Mouse (Mus musculus) limb, embryonic 14.5 days (tissue): ENCODE measurements at regions not wholly inside any gene's neighbourhood (a gene's known extent, or its start where the extent isn't known, plus 50 kb on each side); places are given as distances from the start of the nearest gene placed in this dataset.

Experiments
- ATAC-seq: fragments of 200-750 bp; cut with Nextera tagmentation; 2 replicates; pipeline ENCODE4 v1.8.0; 2017; ENCODE audit warnings: low read depth, moderate number of reproducible peaks, moderate TSS enrichment; ENCODE audit not compliant: low FRiP score
- DNase-seq: peaks from one replicate; pipeline ENCODE4 v3.0.0-alpha.2; 2015; ENCODE audit warnings: low spot score
- H3K27ac ChIP-seq: fragments of 300-500 bp; sonication (generic); replicated peaks from 2 replicates; pipeline ENCODE4 v1.5.1; 2014; ENCODE audit warnings: low read depth, mild to moderate bottlenecking, low read length, moderate library complexity, mixed read lengths
- H3K27me3 ChIP-seq: fragments of 300-500 bp; sonication (generic); 2 replicates; pipeline ENCODE4 v1.6.1; 2014; ENCODE audit warnings: low read length, mixed read lengths; ENCODE audit not compliant: control insufficient read depth, insufficient read depth
- H3K36me3 ChIP-seq: fragments of 300-500 bp; sonication (generic); 2 replicates; pipeline ENCODE4 v1.6.1; 2014; ENCODE audit warnings: mild to moderate bottlenecking, low read length, moderate library complexity, mixed read lengths; ENCODE audit not compliant: control insufficient read depth, insufficient read depth
- H3K4me1 ChIP-seq: fragments of 300-500 bp; sonication (generic); 2 replicates; pipeline ENCODE4 v1.6.1; 2014; ENCODE audit warnings: antibody characterized with exemption, low read length, mixed read lengths; ENCODE audit not compliant: control insufficient read depth, insufficient read depth
- H3K4me2 ChIP-seq: fragments of 300-500 bp; sonication (generic); replicated peaks from 2 replicates; pipeline ENCODE4 v1.6.1; 2014; ENCODE audit warnings: low read depth, mild to moderate bottlenecking, low read length, moderate library complexity; ENCODE audit not compliant: severe bottlenecking
- H3K4me3 ChIP-seq: fragments of 300-500 bp; sonication (generic); replicated peaks from 2 replicates; pipeline ENCODE4 v1.5.1; 2014; ENCODE audit warnings: low read length
- H3K9ac ChIP-seq: fragments of 300-500 bp; sonication (generic); 2 replicates; pipeline ENCODE4 v1.6.1; 2014; ENCODE audit warnings: mild to moderate bottlenecking, low read depth, low read length, moderate library complexity; ENCODE audit not compliant: severe bottlenecking
- H3K9me3 ChIP-seq: fragments of 300-500 bp; sonication (generic); 2 replicates; pipeline ENCODE4 v1.6.1; 2016; ENCODE audit warnings: low read length; ENCODE audit not compliant: control insufficient read depth
- POLR2A ChIP-seq: fragments of 200-500 bp; IDR thresholded peaks from 2 replicates; pipeline ENCODE4 v1.8.0; 2012; ENCODE audit warnings: inconsistent platforms, mild to moderate bottlenecking, moderate library complexity, borderline replicate concordance; ENCODE audit not compliant: insufficient read depth, insufficient read length; ENCODE audit errors: extremely low read depth
- WGBS: fragments of 180-500 bp; shearing (Covaris S2); extraction: QIAGEN DNeasy Blood & Tissue Kit; methylation state at CpG from one replicate; pipeline ENCODE4 v1.1.7; 2014; 5-methylcytosine and 5-hydroxymethylcytosine counted together

GRCm38 (mm10) chr12:25757014-25757413 is 658.0 kb downstream of the Rnf144a start:
- ATAC-seq (no peak), DNase-seq (no peak)
- H3K4me1 ChIP-seq, result no peaks in the 10 kb centered on the region
- H3K4me3 ChIP-seq, result no peak overlapping the region
- TF ChIP-seq POLR2A, result no peak
- no peak overlapping the region for H3K4me2 ChIP-seq
- no peaks in the 10 kb centered on the region for H3K9me3 ChIP-seq
- H3K36me3 ChIP-seq, result no peaks in the 10 kb centered on the region
- whole genome bisulfite sequencing, result 90% methylated on average over 5 of the region's 5 CpGs
- no peaks in the 10 kb centered on the region for H3K27me3 ChIP-seq
- no peak overlapping the region for H3K9ac ChIP-seq
- H3K27ac ChIP-seq, result no peak overlapping the region

GRCm38 (mm10) chr12:25733801-25734200 is 636.9 kb upstream of the Id2 start:
- Histone ChIP-seq H3K9ac (no peak overlapping the region), H3K36me3 (no peaks in the 10 kb centered on the region), H3K27ac (no peak overlapping the region), H3K4me3 (no peak overlapping the region), H3K4me1 (no peaks in the 10 kb centered on the region), H3K4me2 (no peak overlapping the region), H3K27me3 (no peaks in the 10 kb centered on the region), H3K9me3 (no peaks in the 10 kb centered on the region)
- no peak for DNase-seq
- WGBS, result 68% methylated on average over 2 of the region's 2 CpGs
- no peak for ATAC-seq
- no peak for TF ChIP-seq POLR2A

- no peaks in the 10 kb centered on the region for H3K36me3 ChIP-seq
- H3K4me3 ChIP-seq, result no peak overlapping the region
- ATAC-seq, result no peak
- no peaks in the 10 kb centered on the region for H3K4me1 ChIP-seq
- no peak overlapping the region for H3K9ac ChIP-seq
- 30% methylated on average over 2 of the region's 2 CpGs for WGBS
- no peak for DNase-seq
- no peak overlapping the region for H3K4me2 ChIP-seq
- no peak overlapping the region for H3K27ac ChIP-seq
- H3K27me3 ChIP-seq, result no peaks in the 10 kb centered on the region
- no peaks in the 10 kb centered on the region for H3K9me3 ChIP-seq
- TF ChIP-seq POLR2A, result no peak
These were observed 628.8 kb upstream of the Id2 start for GRCm38 (mm10) chr12:25725774-25726173.

GRCm38 (mm10) chr12:25711186-25711585 is 614.2 kb upstream of the Id2 start:
- ATAC-seq (no peak), DNase-seq (no peak)
- Histone ChIP-seq H3K4me1 (no peaks in the 10 kb centered on the region), H3K9ac (no peak overlapping the region), H3K36me3 (no peaks in the 10 kb centered on the region), H3K9me3 (no peaks in the 10 kb centered on the region), H3K4me3 (no peak overlapping the region), H3K27me3 (no peaks in the 10 kb centered on the region), H3K27ac (no peak overlapping the region), H3K4me2 (no peak overlapping the region)
- 68% methylated on average over 1 of the region's 1 CpGs for WGBS
- no peak for TF ChIP-seq POLR2A

GRCm38 (mm10) chr12:25703023-25703400 is 606.1 kb upstream of the Id2 start:
- peaks cover 7% of the 10 kb centered on the region for H3K4me1 ChIP-seq
- H3K4me2 ChIP-seq, result peak overlapping the region; percentile 47
- DNase-seq (no peak), ATAC-seq (no peak)
- 14% methylated on average over 6 of the region's 6 CpGs for WGBS
- H3K4me3 ChIP-seq, result peak overlapping the region; percentile 25
- no peaks in the 10 kb centered on the region for H3K36me3 ChIP-seq
- no peak for TF ChIP-seq POLR2A
- no peaks in the 10 kb centered on the region for H3K9me3 ChIP-seq
- H3K27me3 ChIP-seq, result no peaks in the 10 kb centered on the region
- no peak overlapping the region for H3K9ac ChIP-seq
- H3K27ac ChIP-seq, result no peak overlapping the region

GRCm38 (mm10) chr12:25702176-25703022 is 605.5 kb upstream of the Id2 start:
- H3K4me3 ChIP-seq, result peak overlapping the region; percentile 25
- DNase-seq (no peak), ATAC-seq (no peak)
- 17% methylated on average over 21 of the region's 21 CpGs for WGBS
- no peaks in the 10 kb centered on the region for H3K9me3 ChIP-seq
- no peaks in the 10 kb centered on the region for H3K27me3 ChIP-seq
- peaks cover 7% of the 10 kb centered on the region for H3K4me1 ChIP-seq
- H3K9ac ChIP-seq, result peak overlapping the region; percentile 26; the same call in 1 of the 2 replicates
- no peaks in the 10 kb centered on the region for H3K36me3 ChIP-seq
- no peak for TF ChIP-seq POLR2A
- no peak overlapping the region for H3K27ac ChIP-seq
- peak overlapping the region; percentile 47 for H3K4me2 ChIP-seq
